Mouse (Mus musculus): ENCODE measurements around the gene Tceal3.
A peak's percentile ranks its signal among the peaks of the same experiment; 100 is the strongest.
"Not testable (repeated sequence)": the region's sequence is repeated elsewhere in the genome, so short reads cannot be mapped to it uniquely, and the experiment has no call there.

The Tceal3 gene

DNA sequence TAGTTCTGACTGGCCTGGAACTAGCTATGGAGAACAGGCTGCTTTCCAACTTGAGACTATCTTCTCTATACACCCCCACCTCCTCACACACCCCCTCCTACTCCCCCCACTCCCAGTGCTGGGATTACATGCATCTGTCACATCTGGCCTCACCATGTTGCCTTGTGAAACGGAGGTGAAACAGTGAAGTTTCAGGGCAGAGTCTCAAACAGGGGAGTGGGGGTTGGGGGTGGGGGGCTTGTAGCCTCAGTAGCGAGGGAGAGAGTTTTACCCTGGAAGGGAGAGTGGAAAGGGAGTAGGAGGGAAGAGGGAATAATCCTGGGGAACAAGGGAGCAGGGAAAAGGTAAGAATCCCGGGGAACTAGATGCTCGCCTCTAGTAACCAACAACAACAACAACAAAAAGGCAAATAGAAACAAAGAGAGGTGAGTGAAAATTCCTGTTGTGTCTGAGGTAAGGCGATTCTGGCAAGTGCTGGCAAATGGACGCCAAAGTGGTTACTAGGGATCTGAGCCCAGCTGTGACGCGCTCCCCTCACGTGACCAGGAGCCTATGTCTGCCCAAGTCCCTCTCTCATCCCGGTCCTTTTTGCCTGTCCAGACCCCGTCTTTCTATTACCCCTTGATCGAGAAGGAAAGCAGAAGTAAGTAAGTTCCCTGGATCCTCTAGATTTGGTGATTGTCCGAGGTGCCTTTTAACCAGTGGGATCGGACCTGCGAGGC lies 117.0 kb downstream of the Tceal3 start, which contains the start of gene Tceal1:
TSS of gene Tceal1 (plus strand) at position 537 of the 722 bp plus-strand sequence.
- peak; percentile 44 for DNase-seq (ENCODE audit: low spot score)

DNA sequence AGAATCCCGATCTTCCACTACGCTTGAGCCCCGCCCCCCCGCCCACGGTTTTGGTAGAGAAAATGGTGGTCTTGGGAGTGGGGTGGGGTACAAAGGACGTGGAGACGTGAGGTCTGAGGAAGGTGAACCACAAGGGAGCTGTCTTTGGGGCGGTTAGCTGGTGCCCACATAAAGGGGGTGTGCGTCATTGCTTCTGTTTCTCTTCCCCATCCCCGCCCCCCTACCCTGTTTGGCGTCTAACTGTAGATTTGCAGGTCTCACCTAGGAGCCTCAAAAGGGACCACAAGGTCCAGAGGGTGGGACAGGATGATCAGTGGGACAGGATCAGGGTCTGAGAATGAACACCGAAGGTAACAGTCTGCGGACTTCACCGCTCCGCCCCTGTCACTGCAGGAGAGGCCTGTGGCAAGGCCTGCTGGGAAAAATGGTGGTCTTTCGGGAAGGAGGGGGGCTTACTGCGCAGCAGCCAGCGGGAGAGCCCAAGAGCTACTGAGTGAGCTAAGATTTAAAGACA lies 117.6 kb downstream of the Tceal3 start:
- DNase-seq (ENCODE audit: low spot score) = peak; percentile 24

DNA sequence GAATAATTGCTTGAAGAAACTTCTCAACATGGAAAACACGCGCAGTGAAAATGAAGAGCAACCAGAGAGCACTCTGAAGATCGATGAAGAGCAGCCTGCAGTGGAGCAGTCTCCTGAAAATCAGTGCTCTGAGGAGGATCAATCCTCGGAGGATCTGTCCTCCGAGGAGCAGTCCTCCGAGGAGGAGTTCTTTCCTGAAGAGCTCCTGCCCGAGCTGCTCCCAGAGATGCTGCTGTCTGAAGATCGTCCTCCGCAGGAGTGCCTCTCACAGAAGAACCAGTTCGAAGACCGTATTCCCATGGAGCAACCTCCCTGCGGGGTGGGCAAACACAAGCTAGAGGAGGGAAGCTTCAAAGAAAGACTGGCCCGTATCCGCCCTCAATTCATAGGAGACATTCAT lies 118.1 kb downstream of the Tceal3 start:
- no peak for DNase-seq (ENCODE audit: low spot score)

DNA sequence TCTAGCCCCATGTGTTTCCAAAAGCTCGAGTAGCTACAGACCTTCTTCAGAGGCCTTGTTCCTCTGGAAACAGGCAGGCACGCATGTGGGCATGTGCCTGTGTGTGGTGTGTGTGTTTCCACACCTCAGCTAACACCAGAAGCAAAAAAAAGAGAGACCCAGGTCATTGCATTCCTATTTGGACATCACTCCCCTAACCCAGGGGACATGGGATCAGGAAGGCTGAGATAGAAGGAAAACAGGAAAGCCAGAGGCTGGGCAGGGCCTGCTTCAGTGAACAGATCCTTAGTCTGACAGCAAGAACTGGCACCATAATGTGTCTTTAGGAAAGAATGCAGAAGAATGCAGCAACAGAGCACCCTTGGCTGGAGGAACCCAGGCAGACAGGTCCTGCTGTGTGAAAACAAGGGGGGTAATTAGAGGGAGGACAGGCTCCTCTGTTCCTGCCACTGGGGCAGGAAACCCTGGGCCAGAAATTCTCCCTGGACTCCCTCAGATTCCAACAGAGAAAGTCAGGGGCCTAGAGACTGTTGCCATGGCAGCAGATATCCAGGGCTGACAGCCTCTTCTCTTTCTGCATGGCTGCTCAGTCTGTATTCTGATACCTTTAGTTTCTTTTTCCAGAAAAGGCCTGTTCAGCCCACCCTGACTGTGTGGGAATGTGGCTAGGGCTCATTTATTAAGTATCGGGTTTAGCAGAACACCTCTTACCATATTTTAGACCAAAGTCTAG lies 124.3 kb downstream of the Tceal3 start:
- not testable (repeated sequence) for DNase-seq (ENCODE audit: low spot score)

All from ovary, postnatal 14 days (tissue).